Mouse (Mus musculus) limb, embryonic 14.5 days (tissue): ENCODE measurements around the gene Plxdc1. TPM values are rescaled to one million over a fixed set of nuclear protein-coding genes. Genes with fewer than 3 reads are reported as not detected.

Experiments
- ATAC-seq: fragments of 200-750 bp; cut with Nextera tagmentation; 2 replicates; pipeline ENCODE4 v1.8.0; 2017; ENCODE audit warnings: low read depth, moderate number of reproducible peaks, moderate TSS enrichment; ENCODE audit not compliant: low FRiP score
- DNase-seq: peaks from one replicate; pipeline ENCODE4 v3.0.0-alpha.2; 2015; ENCODE audit warnings: low spot score
- H3K27ac ChIP-seq: fragments of 300-500 bp; sonication (generic); replicated peaks from 2 replicates; pipeline ENCODE4 v1.5.1; 2014; ENCODE audit warnings: low read depth, mild to moderate bottlenecking, low read length, moderate library complexity, mixed read lengths
- H3K27me3 ChIP-seq: fragments of 300-500 bp; sonication (generic); 2 replicates; pipeline ENCODE4 v1.6.1; 2014; ENCODE audit warnings: low read length, mixed read lengths; ENCODE audit not compliant: control insufficient read depth, insufficient read depth
- H3K36me3 ChIP-seq: fragments of 300-500 bp; sonication (generic); 2 replicates; pipeline ENCODE4 v1.6.1; 2014; ENCODE audit warnings: mild to moderate bottlenecking, low read length, moderate library complexity, mixed read lengths; ENCODE audit not compliant: control insufficient read depth, insufficient read depth
- H3K4me1 ChIP-seq: fragments of 300-500 bp; sonication (generic); 2 replicates; pipeline ENCODE4 v1.6.1; 2014; ENCODE audit warnings: antibody characterized with exemption, low read length, mixed read lengths; ENCODE audit not compliant: control insufficient read depth, insufficient read depth
- H3K4me2 ChIP-seq: fragments of 300-500 bp; sonication (generic); replicated peaks from 2 replicates; pipeline ENCODE4 v1.6.1; 2014; ENCODE audit warnings: low read depth, mild to moderate bottlenecking, low read length, moderate library complexity; ENCODE audit not compliant: severe bottlenecking
- H3K4me3 ChIP-seq: fragments of 300-500 bp; sonication (generic); replicated peaks from 2 replicates; pipeline ENCODE4 v1.5.1; 2014; ENCODE audit warnings: low read length
- H3K9ac ChIP-seq: fragments of 300-500 bp; sonication (generic); 2 replicates; pipeline ENCODE4 v1.6.1; 2014; ENCODE audit warnings: mild to moderate bottlenecking, low read depth, low read length, moderate library complexity; ENCODE audit not compliant: severe bottlenecking
- H3K9me3 ChIP-seq: fragments of 300-500 bp; sonication (generic); 2 replicates; pipeline ENCODE4 v1.6.1; 2016; ENCODE audit warnings: low read length; ENCODE audit not compliant: control insufficient read depth
- POLR2A ChIP-seq: fragments of 200-500 bp; IDR thresholded peaks from 2 replicates; pipeline ENCODE4 v1.8.0; 2012; ENCODE audit warnings: inconsistent platforms, mild to moderate bottlenecking, moderate library complexity, borderline replicate concordance; ENCODE audit not compliant: insufficient read depth, insufficient read length; ENCODE audit errors: extremely low read depth
- WGBS: fragments of 180-500 bp; shearing (Covaris S2); extraction: QIAGEN DNeasy Blood & Tissue Kit; methylation state at CpG from one replicate; pipeline ENCODE4 v1.1.7; 2014; 5-methylcytosine and 5-hydroxymethylcytosine counted together
- polyA plus RNA-seq, 2 experiments: library from polyadenylated mRNA; depleted of rRNA in 1 of 2; stranded (reverse) in 1 of 2; unstranded in 1 of 2; fragments of >200 nt; fragmentation: Nextera tagmentation in 1 of 2; extraction: Ambion mirVana in 1 of 2; gene quantifications; 2 replicates each; pipeline versions ENCODE4 v1.2.1 to v1.2.3; 2012 to 2014

The Plxdc1 gene
- polyA plus RNA-seq, 2 experiments = 1.0 to 1.1 TPM

GRCm38 (mm10) chr11:97928905-97929304, 57.3 kb downstream of the Plxdc1 start:
- Histone ChIP-seq H3K4me3 (no peak overlapping the region), H3K9me3 (no peaks in the 10 kb centered on the region), H3K27me3 (no peaks in the 10 kb centered on the region), H3K27ac (no peak overlapping the region), H3K4me2 (no peak overlapping the region), H3K9ac (no peak overlapping the region), H3K36me3 (no peaks in the 10 kb centered on the region), H3K4me1 (no peaks in the 10 kb centered on the region)
- ATAC-seq (no peak), DNase-seq (no peak)
- 73% methylated on average over 4 of the region's 4 CpGs for WGBS
- no peak for TF ChIP-seq POLR2A

- DNase-seq = no peak
- Histone ChIP-seq H3K4me1 (no peaks in the 10 kb centered on the region), H3K36me3 (no peaks in the 10 kb centered on the region), H3K9ac (no peak overlapping the region), H3K27me3 (no peaks in the 10 kb centered on the region), H3K27ac (no peak overlapping the region), H3K9me3 (no peaks in the 10 kb centered on the region), H3K4me2 (no peak overlapping the region), H3K4me3 (no peak overlapping the region)
- TF ChIP-seq POLR2A = no peak
- ATAC-seq = no peak
- 93% methylated on average over 10 of the region's 10 CpGs for WGBS
These were observed 62.0 kb downstream of the Plxdc1 start for GRCm38 (mm10) chr11:97924217-97924616.

- DNase-seq (no peak), ATAC-seq (no peak)
- H3K27ac ChIP-seq = no peak overlapping the region
- H3K36me3 ChIP-seq = no peaks in the 10 kb centered on the region
- no peaks in the 10 kb centered on the region for H3K9me3 ChIP-seq
- WGBS = 74% methylated on average over 9 of the region's 9 CpGs
- H3K4me1 ChIP-seq = no peaks in the 10 kb centered on the region
- H3K9ac ChIP-seq = no peak overlapping the region
- no peak overlapping the region for H3K4me2 ChIP-seq
- no peak overlapping the region for H3K4me3 ChIP-seq
- TF ChIP-seq POLR2A = no peak
- no peaks in the 10 kb centered on the region for H3K27me3 ChIP-seq
These were observed 62.6 kb downstream of the Plxdc1 start for GRCm38 (mm10) chr11:97923639-97924038.

GRCm38 (mm10) chr11:97915974-97916503, 70.2 kb downstream of the Plxdc1 start:
- no peaks in the 10 kb centered on the region for H3K9me3 ChIP-seq
- DNase-seq (no peak), ATAC-seq (no peak)
- no peak overlapping the region for H3K4me2 ChIP-seq
- H3K4me1 ChIP-seq = no peaks in the 10 kb centered on the region
- H3K36me3 ChIP-seq = no peaks in the 10 kb centered on the region
- H3K4me3 ChIP-seq = no peak overlapping the region
- no peak overlapping the region for H3K9ac ChIP-seq
- no peak for TF ChIP-seq POLR2A
- H3K27me3 ChIP-seq = no peaks in the 10 kb centered on the region
- no peak overlapping the region for H3K27ac ChIP-seq
- 85% methylated on average over 6 of the region's 6 CpGs for WGBS

GRCm38 (mm10) chr11:97915471-97915870, 70.8 kb downstream of the Plxdc1 start:
- WGBS = 95% methylated on average over 2 of the region's 2 CpGs
- Histone ChIP-seq H3K9me3 (no peaks in the 10 kb centered on the region), H3K27me3 (no peaks in the 10 kb centered on the region), H3K4me2 (no peak overlapping the region), H3K36me3 (no peaks in the 10 kb centered on the region), H3K4me1 (no peaks in the 10 kb centered on the region), H3K4me3 (no peak overlapping the region), H3K27ac (no peak overlapping the region), H3K9ac (no peak overlapping the region)
- ATAC-seq (no peak), DNase-seq (no peak)
- no peak for TF ChIP-seq POLR2A

GRCm38 (mm10) chr11:97913111-97913510, 73.1 kb downstream of the Plxdc1 start:
- no peak for TF ChIP-seq POLR2A
- WGBS = 84% methylated on average over 14 of the region's 14 CpGs

More at GRCm38 (mm10) chr11:97913111-97913510, 73.1 kb downstream of the Plxdc1 start:
- Histone ChIP-seq H3K27me3 (no peaks in the 10 kb centered on the region), H3K27ac (no peak overlapping the region), H3K9me3 (no peaks in the 10 kb centered on the region), H3K36me3 (no peaks in the 10 kb centered on the region), H3K4me3 (no peak overlapping the region), H3K9ac (no peak overlapping the region), H3K4me1 (no peaks in the 10 kb centered on the region), H3K4me2 (no peak overlapping the region)
- ATAC-seq = no peak
- no peak for DNase-seq
